12 mouse cellular contexts compared by ENCODE assay signal in the genomic region with DNA sequence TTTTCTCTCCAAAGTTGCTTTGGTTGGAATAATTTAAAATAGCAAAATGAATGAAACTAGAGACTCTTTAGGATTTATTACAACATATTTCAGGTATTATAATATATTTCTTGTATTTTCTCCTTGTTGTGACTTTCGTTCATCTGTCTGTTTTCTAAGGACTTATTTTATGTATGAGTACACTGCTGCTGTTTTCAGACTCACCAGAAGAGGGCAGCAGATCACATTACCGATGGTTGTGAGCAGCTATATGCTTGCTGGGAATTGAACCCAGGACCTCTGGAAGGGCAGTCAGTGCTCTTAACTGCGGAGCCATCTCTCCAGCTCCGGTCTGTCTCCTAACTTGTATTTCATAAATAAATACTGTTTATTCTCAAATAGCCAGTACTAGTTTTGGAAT.
DNase-seq lines count a peak whose midpoint lies in the region; ATAC-seq and TF ChIP-seq lines count a peak whose summit lies in the region.
"Had no signal": no experiment of that assay in that cellular context is flagged by ENCODE, and none has a peak within 500 bp of the region (broad histone marks: within the 10 kb centered on the region; RNA-seq: fewer than 3 reads in every experiment).

No protein-coding gene starts in this region.

- TF ChIP-seq EP300 in liver, embryonic 14.5 days (IDR thresholded peaks at IDR 0.05; ENCODE audit: low read depth), result no peak

- no peak for ATAC-seq in embryonic facial prominence, embryonic 11.5 days (replicated peaks; ENCODE audit: insufficient number of reproducible peaks, low FRiP score, low TSS enrichment, low read depth)
- no peak for ATAC-seq in liver, embryonic 14.5 days (ENCODE audit: insufficient read depth)
- no peak for ATAC-seq in erythroid progenitor cell, adult 5-6 weeks (replicated peaks; ENCODE audit: low FRiP score, poor library complexity, severe bottlenecking)
- no peak for ATAC-seq in erythroblast, adult 5-6 weeks (replicated peaks; ENCODE audit: low FRiP score, poor library complexity, severe bottlenecking)
- ATAC-seq: forebrain, embryonic 13.5 days; midbrain, embryonic 15.5 days had no signal

- DNase-seq in embryonic facial prominence, embryonic 11.5 days (ENCODE audit: low spot score), result peak; percentile 21
- DNase-seq in embryonic facial prominence, embryonic 10.5 days (ENCODE audit: low spot score), result no peak
- DNase-seq in liver, embryonic 14.5 days (ENCODE audit: low read depth in 3 of 3, low spot score in 3 of 3), result no peak
- no peak for DNase-seq in liver
- DNase-seq in embryo, embryonic 10 days (ENCODE audit: low spot score), result peak; percentile 33
- DNase-seq: spleen, adult 18-20 months had no signal

- WGBS in embryonic facial prominence, embryonic 11.5 days, result 65% methylated on average over 4 of the region's 4 CpGs
- WGBS in embryonic facial prominence, embryonic 10.5 days, result 70% methylated on average over 4 of the region's 4 CpGs
- WGBS in liver, embryonic 14.5 days (ENCODE audit: insufficient replicate concordance), result 47% methylated on average over 4 of the region's 4 CpGs

- H3K9me3 ChIP-seq in embryonic facial prominence, embryonic 11.5 days (replicated peaks; ENCODE audit: control insufficient read depth, low read length), result no peaks in the 10 kb centered on the region
- no peaks in the 10 kb centered on the region for H3K9me3 ChIP-seq in embryonic facial prominence, embryonic 10.5 days
- H3K9me3 ChIP-seq in liver, embryonic 14.5 days (ENCODE audit: control insufficient read depth, low read length), result no peaks in the 10 kb centered on the region
- H3K9me3 ChIP-seq in E14TG2a.4 (ENCODE audit: low read length), result no peaks in the 10 kb centered on the region
- H3K9me3 ChIP-seq: forebrain, embryonic 13.5 days; lung, embryonic 15.5 days; midbrain, embryonic 15.5 days had no signal

- no peaks in the 10 kb centered on the region for H3K4me1 ChIP-seq in embryonic facial prominence, embryonic 11.5 days (ENCODE audit: control insufficient read depth, insufficient read depth, low read length)
- no peaks in the 10 kb centered on the region for H3K4me1 ChIP-seq in embryonic facial prominence, embryonic 10.5 days
- no peaks in the 10 kb centered on the region for H3K4me1 ChIP-seq in liver, embryonic 14.5 days (replicated peaks; ENCODE audit: control insufficient read depth in 2 of 2, insufficient read depth in 2 of 2, low read length in 1 of 2)
- no peaks in the 10 kb centered on the region for H3K4me1 ChIP-seq in E14TG2a.4 (replicated peaks; ENCODE audit: low read depth, low read length)
- H3K4me1 ChIP-seq: forebrain, embryonic 13.5 days; lung, embryonic 15.5 days; midbrain, embryonic 15.5 days had no signal

- no peaks in the 10 kb centered on the region for H3K36me3 ChIP-seq in embryonic facial prominence, embryonic 11.5 days (replicated peaks; ENCODE audit: control insufficient read depth, insufficient read depth, low read depth, low read length)
- H3K36me3 ChIP-seq in embryonic facial prominence, embryonic 10.5 days (replicated peaks), result no peaks in the 10 kb centered on the region
- no peaks in the 10 kb centered on the region for H3K36me3 ChIP-seq in liver, embryonic 14.5 days (replicated peaks; ENCODE audit: control insufficient read depth, insufficient read depth, low read depth)
- no peaks in the 10 kb centered on the region for H3K36me3 ChIP-seq in E14TG2a.4 (ENCODE audit: insufficient read depth, low read length)
- H3K36me3 ChIP-seq: lung, embryonic 15.5 days; midbrain, embryonic 15.5 days had no signal

- no peaks in the 10 kb centered on the region for H3K27me3 ChIP-seq in embryonic facial prominence, embryonic 11.5 days (ENCODE audit: control insufficient read depth, insufficient read depth, low read length)
- H3K27me3 ChIP-seq in embryonic facial prominence, embryonic 10.5 days (replicated peaks; ENCODE audit: low read depth, poor library complexity, severe bottlenecking), result no peaks in the 10 kb centered on the region
- H3K27me3 ChIP-seq in liver, embryonic 14.5 days (ENCODE audit: control insufficient read depth, insufficient read depth, low read length), result no peaks in the 10 kb centered on the region
- H3K27me3 ChIP-seq in E14TG2a.4 (ENCODE audit: insufficient read depth, low read length), result no peaks in the 10 kb centered on the region
- H3K27me3 ChIP-seq: forebrain, embryonic 13.5 days; lung, embryonic 15.5 days; midbrain, embryonic 15.5 days had no signal

- H3K4me3 ChIP-seq in embryonic facial prominence, embryonic 11.5 days (ENCODE audit: low read depth, low read length), result no peak overlapping the region
- no peak overlapping the region for H3K4me3 ChIP-seq in embryonic facial prominence, embryonic 10.5 days
- no peak overlapping the region for H3K4me3 ChIP-seq in liver, embryonic 14.5 days (ENCODE audit: insufficient read depth in 1 of 2, low read depth in 2 of 2, low read length in 2 of 2)
- H3K4me3 ChIP-seq in E14TG2a.4 (replicated peaks; ENCODE audit: low read length), result no peak overlapping the region
- H3K4me3 ChIP-seq: forebrain, embryonic 13.5 days; lung, embryonic 15.5 days; midbrain, embryonic 15.5 days had no signal

- no peak overlapping the region for H3K9ac ChIP-seq in embryonic facial prominence, embryonic 11.5 days (replicated peaks; ENCODE audit: low read length)
- H3K9ac ChIP-seq in liver, embryonic 14.5 days (replicated peaks), result no peak overlapping the region
- H3K9ac ChIP-seq: forebrain, embryonic 13.5 days; lung, embryonic 15.5 days; midbrain, embryonic 15.5 days had no signal

- TF ChIP-seq CTCF in liver, embryonic 14.5 days (IDR thresholded peaks at IDR 0.05; ENCODE audit: low read depth), result peak; percentile 45
- TF ChIP-seq CTCF in E14TG2a.4 (conservative IDR thresholded peaks at IDR 0.05; ENCODE audit: low read length), result peak; percentile 53

- H3K27ac ChIP-seq in embryonic facial prominence, embryonic 11.5 days (replicated peaks; ENCODE audit: low read depth, low read length), result no peak overlapping the region
- H3K27ac ChIP-seq in embryonic facial prominence, embryonic 10.5 days (replicated peaks), result no peak overlapping the region
- H3K27ac ChIP-seq in liver, embryonic 14.5 days, result no peak overlapping the region
- H3K27ac ChIP-seq: forebrain, embryonic 13.5 days; lung, embryonic 15.5 days; midbrain, embryonic 15.5 days had no signal

- H3K4me2 ChIP-seq in embryonic facial prominence, embryonic 11.5 days (ENCODE audit: low read depth, low read length), result no peak overlapping the region
- H3K4me2 ChIP-seq in liver, embryonic 14.5 days (ENCODE audit: low read depth), result no peak overlapping the region
- H3K4me2 ChIP-seq: forebrain, embryonic 13.5 days; lung, embryonic 15.5 days; midbrain, embryonic 15.5 days had no signal

Comparison
In these comparisons a context has a peak if more than half of its experiments do, and no peak if none do; other contexts are left out.
1. DNase-seq: peak in embryonic facial prominence, embryonic 11.5 days (single experiment) and embryo, embryonic 10 days (single experiment); none in embryonic facial prominence, embryonic 10.5 days (single experiment), liver, embryonic 14.5 days (0 of 3) and liver (single experiment).